Mouse (Mus musculus): ENCODE measurements around the gene Selenon.

- TF ChIP-seq POLR2A (IDR thresholded peaks at IDR 0.05; ENCODE audit: extremely low read depth, insufficient read depth, low read length), result no peak
- TF ChIP-seq CTCF (IDR thresholded peaks at IDR 0.05; ENCODE audit: low read depth, low read length), result no peak
Observed at GRCm38 (mm10) chr4:134526220-134526619, 25.7 kb downstream of the Selenon start.
